Mouse (Mus musculus) right cerebral cortex, postnatal 4 days (tissue): ENCODE results near the gene Large1.
A peak's percentile ranks its signal among the peaks of the same experiment; 100 is the strongest.
"Not testable (repeated sequence)": the region's sequence is repeated elsewhere in the genome, so short reads cannot be mapped to it uniquely, and the experiment has no call there.

Source experiments
- DNase-seq: peaks from one replicate; pipeline ENCODE4 v3.0.0-alpha.2; 2022

Large1 gene

GRCm38 (mm10) chr8:72993831-72994230 lies 359.5 kb downstream of the Large1 start:
- no peak for DNase-seq

- DNase-seq, result no peak
Observed at GRCm38 (mm10) chr8:72990425-72990824, 362.9 kb downstream of the Large1 start.

GRCm38 (mm10) chr8:72982832-72983231 lies 370.5 kb downstream of the Large1 start:
- DNase-seq, result no peak

- DNase-seq, result no peak
Observed at GRCm38 (mm10) chr8:72955074-72955473, 398.3 kb downstream of the Large1 start.

- DNase-seq, result not testable (repeated sequence)
Observed at GRCm38 (mm10) chr8:72941393-72941792, 411.9 kb downstream of the Large1 start.

GRCm38 (mm10) chr8:72919182-72919902 lies 434.0 kb downstream of the Large1 start:
- DNase-seq, result peak; percentile 7

DNA sequence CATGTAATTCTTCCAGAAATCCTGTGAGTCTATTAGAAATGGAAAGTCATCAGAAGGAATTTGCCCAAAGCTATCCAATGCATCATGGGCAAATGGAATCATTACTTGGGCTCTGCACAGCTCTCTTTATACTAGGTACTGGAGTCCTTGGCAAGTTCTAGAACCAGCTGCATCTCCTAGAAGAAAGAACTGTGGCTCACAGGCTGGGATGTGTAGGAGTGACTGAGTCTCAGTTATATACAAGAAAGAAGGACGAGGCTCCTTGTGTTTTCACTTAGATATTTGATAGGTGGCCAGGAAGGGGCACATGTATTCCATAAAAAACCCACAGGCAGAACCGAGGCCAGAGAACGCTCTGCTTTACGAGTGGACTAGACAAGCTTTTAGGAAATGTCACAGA lies 447.8 kb downstream of the Large1 start:
- no peak for DNase-seq

DNA sequence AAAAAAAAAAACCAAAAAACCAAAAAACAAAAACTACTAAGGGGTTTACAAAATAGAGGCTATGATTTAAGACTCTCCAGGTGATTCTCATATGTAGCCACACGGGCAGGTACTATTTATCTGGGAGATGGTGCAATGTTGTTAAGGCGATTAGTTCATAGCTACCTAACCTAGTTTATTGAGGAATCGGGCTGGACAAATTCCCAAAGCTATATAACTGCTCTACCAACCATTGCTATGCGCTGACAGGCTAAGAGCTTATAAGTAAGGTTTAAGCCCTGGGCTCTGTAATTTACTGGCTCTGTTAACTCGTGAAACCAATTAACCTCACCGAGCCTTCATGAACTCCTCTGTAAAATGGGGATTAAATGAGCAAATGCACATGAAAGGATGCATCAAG lies 451.7 kb downstream of the Large1 start:
- DNase-seq, result no peak

DNA sequence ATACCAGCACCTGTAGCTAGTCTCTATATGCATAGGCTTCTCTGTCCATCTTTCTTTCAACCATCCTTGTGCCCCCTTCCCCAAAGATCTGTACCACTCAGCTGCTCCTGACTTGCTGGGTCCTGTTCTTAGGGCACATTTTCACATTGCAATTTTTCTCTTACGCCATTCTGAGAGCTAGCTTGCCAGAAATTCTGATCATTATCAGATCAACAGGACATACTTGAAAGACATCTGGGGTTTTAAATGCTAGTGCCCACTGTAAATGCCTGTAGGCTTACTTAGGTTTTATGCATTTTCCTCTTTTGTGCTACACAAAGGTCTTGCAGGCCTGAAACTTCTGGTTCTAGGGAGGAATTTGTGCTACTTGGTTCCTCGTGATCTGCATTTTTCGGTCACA lies 454.0 kb downstream of the Large1 start:
- DNase-seq, result no peak

- DNase-seq, result no peak
Observed at GRCm38 (mm10) chr8:72883033-72883432, 470.3 kb downstream of the Large1 start.

DNA sequence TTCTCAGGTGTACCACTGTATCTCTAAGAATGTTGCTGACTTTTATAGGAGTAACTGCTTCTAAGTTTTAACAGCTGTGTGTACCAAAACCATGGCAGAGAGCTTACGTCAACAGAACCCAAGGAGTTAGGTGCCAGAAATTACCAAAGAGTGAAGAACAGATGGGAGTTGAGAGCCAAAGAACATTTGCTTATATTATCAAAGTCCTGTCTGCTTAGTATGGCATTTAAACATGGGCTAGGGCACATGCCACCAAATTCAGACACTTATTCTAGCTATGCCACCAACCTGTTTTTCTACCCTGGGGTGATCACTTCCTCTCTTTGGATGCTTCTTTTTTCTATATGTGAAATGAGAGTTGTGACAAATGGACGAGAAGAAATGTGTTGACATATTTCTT lies 479.9 kb downstream of the Large1 start:
- DNase-seq, result no peak

GRCm38 (mm10) chr8:72846881-72847280 lies 506.5 kb downstream of the Large1 start:
- no peak for DNase-seq

GRCm38 (mm10) chr8:72835863-72836262 lies 517.5 kb downstream of the Large1 start:
- no peak for DNase-seq

DNA sequence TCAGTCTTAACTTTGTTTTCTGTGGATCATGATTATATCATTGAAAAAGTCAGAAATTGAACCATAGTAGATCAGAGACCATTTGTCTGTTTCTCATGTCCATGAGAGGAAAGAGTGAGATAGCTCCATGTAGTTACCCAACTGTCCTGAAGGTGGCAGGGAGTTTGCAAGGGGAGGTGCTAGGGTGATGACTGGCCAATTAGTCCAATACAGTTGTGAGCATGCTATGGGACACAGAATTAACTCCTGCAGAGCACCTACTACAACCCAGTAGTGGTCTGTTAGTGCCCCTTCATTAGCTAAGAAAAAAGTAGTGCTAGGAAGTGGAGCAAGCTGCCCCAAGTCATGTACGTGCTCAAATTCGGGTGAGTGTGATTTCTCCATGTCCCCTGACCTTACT lies 520.2 kb downstream of the Large1 start:
- no peak for DNase-seq

- DNase-seq, result no peak
Observed at GRCm38 (mm10) chr8:72832371-72832770, 521.0 kb downstream of the Large1 start.

DNA sequence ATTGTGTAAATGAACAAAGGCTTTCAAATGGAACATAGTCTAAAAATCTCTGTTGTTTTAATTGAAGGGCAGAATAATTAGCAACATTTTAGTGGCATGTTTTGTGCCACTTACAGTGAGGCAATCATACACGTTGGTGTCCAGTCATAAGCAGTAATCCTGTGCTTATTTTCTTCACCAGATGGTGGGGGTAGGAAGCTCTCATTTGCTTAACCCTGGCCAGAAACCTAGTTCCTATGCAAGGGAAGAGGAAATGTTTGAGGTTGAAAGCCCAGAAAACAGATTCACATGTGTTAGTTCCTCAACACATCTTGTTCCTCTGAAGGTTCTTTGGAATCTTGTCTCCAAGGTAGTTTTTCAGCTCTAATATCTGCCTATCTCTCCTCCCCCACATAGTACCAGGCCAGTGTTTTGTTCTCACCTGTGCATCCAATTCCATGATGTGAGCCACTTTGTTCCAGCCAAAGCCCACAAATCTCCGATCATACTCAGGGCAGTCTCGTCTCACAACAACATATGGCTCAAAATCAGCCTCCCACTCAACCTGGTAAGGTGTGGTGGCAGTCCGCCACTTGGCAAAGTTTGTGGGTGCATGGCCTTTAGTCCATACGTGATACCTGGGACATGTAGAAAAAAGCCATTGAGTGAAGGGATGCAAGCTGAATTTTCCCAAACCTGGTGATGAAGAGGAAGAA lies 535.5 kb downstream of the Large1 start:
- DNase-seq, result no peak

DNA sequence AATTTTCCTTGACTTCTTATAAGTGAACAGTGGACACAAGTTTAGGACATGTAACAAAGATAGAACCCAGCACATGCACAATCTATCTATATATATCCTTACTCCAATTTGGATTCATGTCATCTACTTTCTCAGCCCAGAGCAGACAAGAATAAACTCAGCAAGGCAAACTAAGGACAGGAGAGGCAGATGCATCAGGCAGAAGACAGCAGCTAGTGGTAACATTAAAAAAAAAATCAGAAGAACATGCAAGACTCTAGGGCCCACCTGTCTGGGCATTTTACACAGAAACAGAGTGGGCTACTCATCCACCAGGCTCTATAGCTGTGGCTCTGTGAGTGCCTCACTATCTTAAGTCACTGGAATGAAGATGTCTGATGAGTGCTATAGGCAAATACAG lies 536.7 kb downstream of the Large1 start:
- no peak for DNase-seq

DNA sequence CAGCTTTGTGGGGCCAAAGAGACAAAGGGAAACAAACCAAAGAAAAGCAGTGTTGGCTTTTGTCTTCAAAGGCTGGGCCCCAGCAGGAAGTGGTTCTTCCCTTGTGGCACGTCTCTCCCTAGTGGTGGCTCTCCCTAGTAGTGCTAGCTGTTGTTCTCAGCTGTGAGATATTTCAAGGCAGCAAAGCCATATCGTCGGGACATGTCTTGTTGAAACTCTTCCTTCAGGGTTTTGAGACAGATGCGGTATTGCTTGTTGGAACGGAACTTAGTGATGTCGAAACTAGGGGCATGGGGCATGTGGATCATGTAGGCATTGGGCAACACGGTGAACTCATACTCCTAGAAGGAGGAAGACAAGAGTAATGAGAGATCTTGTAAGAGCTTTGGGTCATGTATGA lies 537.7 kb downstream of the Large1 start:
- no peak for DNase-seq

DNA sequence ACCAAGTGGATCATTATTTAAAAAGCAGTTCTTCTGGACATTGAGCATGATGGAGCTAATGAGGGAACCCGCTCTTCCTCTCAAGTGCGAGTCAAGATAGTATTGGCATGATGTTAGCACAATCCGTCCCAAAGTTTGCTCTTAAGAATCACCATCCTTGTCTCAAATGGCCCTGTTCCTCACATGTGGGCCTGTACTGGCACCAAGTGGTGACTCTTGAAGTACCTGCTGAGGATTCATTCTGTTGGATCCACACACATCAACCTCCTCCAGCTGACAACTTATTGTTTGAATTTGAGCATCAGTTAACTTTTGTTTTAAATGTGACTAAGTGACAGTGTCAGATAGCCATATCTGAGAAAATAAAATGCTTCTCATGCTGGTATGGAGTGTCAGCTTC lies 540.6 kb downstream of the Large1 start:
- no peak for DNase-seq

GRCm38 (mm10) chr8:72801583-72801982 lies 551.8 kb downstream of the Large1 start:
- DNase-seq, result no peak

GRCm38 (mm10) chr8:72780644-72781043 lies 572.7 kb downstream of the Large1 start:
- no peak for DNase-seq

GRCm38 (mm10) chr8:72777797-72778196 lies 575.5 kb downstream of the Large1 start:
- DNase-seq, result no peak

- DNase-seq, result no peak
Observed at GRCm38 (mm10) chr8:72766777-72767176, 586.6 kb downstream of the Large1 start.

GRCm38 (mm10) chr8:72765696-72766095 lies 587.6 kb downstream of the Large1 start:
- no peak for DNase-seq
